Mouse (Mus musculus): ENCODE data around the gene Evl. TPM values are rescaled to one million over a fixed set of nuclear protein-coding genes. Genes with fewer than 3 reads are reported as not detected.

The Evl gene
- polyA plus RNA-seq, 1 experiment from 2014 or later: 156 TPM

DNA sequence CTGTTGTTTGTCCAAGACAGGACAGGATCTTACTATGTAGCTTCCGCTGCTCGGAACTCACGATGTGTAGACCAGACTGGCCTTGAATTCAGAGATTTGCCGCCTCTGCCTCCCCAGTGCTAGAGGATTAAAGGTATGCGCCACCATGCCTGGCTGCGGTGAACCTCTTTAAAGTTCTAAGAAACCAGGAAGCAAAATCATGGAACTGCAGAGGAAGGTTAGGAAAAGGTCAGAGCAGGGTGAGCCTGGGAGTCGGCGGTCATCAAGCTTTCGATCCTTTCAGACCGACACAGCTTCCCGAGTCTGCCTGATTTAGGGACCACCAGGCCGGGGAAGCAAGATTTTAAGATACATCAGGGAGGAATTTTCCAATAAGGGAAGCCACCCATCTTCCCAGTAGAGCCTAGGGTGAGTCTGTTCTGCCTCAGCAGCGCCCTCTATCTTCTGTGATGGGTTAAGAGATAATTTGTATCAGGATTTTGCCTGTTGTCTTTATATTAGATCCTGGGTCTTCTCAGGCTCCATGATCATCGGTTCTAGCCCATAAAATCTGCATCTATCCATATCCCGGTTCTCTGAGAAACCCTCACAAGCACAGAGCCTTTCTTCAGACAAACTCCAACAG, 7.2 kb upstream of the Evl start:
- Histone ChIP-seq H3K4me2 (replicated peaks) (peak overlapping the region; percentile 2; the same call in 1 of the 2 replicates), H3K27ac (peak overlapping the region; percentile 53)
- ATAC-seq (ENCODE audit: low FRiP score, low read depth): no peak

DNA sequence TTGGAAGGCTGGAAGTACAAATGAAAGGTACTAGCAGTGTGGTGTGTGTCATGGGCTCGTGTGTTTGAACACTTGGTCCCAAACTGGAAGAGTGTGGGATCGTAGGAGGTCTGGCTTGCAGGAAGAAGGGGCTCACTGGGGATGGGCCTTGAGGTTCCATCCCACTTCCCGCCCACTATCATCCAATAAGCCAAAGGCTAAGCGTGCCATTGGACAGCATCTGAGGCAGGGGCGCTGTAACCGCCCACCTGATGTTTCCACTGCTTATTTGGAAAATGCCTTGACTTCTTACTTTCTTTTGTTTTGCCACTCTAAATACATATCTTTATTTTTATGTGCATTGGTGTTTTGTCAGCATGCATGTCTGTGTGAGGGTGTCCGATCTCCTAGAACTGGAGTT, 2.8 kb upstream of the Evl start:
- no peak for ATAC-seq (ENCODE audit: low FRiP score, low read depth)
- Histone ChIP-seq H3K27ac (no peak overlapping the region), H3K27me3 (replicated peaks) (no peaks in the 10 kb centered on the region), H3K4me3 (no peak overlapping the region), H3K4me2 (replicated peaks) (no peak overlapping the region), H3K36me3 (no peaks in the 10 kb centered on the region), H3K4me1 (peaks cover 13% of the 10 kb centered on the region), H3K9ac (no peak overlapping the region), H3K9me3 (no peaks in the 10 kb centered on the region)
- 80% methylated on average over 7 of the region's 7 CpGs for WGBS

More for the DNA sequence above, 7.2 kb upstream of the Evl start:
- Histone ChIP-seq H3K4me3 (no peak overlapping the region), H3K9me3 (no peaks in the 10 kb centered on the region), H3K27me3 (replicated peaks) (no peaks in the 10 kb centered on the region), H3K9ac (no peak overlapping the region), H3K4me1 (peaks cover 10% of the 10 kb centered on the region), H3K36me3 (no peaks in the 10 kb centered on the region)
- WGBS: 60% methylated on average over 15 of the region's 15 CpGs

DNA sequence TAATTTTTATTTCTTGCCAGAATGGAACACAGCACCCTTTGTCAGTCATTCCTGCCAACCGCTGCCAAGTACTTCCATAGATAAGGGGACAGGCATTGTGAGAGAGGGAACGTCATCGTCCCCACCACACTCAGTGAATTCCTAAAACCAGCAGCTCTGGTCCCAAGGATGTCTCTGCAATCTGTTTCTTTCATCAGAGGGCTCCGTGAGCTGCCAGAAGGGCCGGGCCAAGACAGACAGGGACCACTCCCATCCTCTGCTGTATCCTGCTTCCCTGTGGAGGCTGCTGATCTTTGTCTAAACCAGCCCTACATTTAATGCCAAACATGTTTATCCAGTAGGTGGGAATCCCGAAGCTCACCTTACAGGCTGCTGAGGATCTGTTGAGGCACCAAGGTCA, 1.4 kb upstream of the Evl start:
- Histone ChIP-seq H3K36me3 (no peaks in the 10 kb centered on the region), H3K9me3 (no peaks in the 10 kb centered on the region), H3K27ac (no peak overlapping the region), H3K4me1 (peaks cover 22% of the 10 kb centered on the region), H3K4me3 (no peak overlapping the region), H3K9ac (no peak overlapping the region), H3K27me3 (replicated peaks) (no peaks in the 10 kb centered on the region), H3K4me2 (replicated peaks) (no peak overlapping the region)
- ATAC-seq (ENCODE audit: low FRiP score, low read depth): no peak
- WGBS: 52% methylated on average over 6 of the region's 6 CpGs

DNA sequence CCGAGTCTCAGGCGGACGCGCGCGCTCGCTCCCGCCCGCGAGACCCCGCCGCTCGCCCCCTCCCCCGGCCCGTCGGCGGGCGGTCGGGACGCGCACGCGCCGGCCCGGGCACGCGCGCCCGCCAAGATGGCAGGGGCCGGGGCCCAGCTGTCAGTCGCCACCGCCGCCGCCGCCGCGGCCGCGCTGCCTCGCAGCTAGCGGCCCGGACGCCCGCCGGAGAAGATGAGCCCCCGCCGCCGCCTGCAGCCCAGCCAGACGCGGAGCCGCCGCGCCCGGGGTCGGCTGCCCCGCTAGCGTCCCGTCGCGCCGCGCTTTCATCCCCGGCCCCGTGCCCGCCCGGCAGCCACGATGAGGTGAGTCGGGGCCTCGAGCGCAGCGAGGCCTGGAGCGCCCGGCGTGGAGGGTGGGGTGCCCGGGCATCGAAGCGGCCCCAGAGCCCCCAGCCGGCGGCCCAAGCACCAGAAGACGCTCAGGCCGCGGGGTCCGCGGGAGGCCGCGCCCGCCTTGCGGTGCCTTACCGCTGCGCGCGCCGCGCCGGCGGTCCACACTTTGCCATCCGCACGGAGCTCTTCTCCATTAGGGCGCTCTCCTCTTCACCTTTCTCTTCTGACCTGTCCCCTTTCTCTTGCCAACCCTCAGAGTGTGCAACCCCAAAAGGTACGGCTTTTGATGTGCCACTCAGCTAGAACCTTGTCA, 489 bp downstream of the Evl start:
- H3K9ac ChIP-seq: peak overlapping the region; percentile 99
- H3K27ac ChIP-seq: peak overlapping the region; percentile 89
- no peaks in the 10 kb centered on the region for H3K9me3 ChIP-seq
- H3K27me3 ChIP-seq (replicated peaks): no peaks in the 10 kb centered on the region
- ATAC-seq (ENCODE audit: low FRiP score, low read depth): peak; percentile 64
- peak overlapping the region; percentile 96 for H3K4me3 ChIP-seq
- H3K4me1 ChIP-seq: peaks cover 35% of the 10 kb centered on the region
- under 1% methylated on average over 87 of the region's 100 CpGs for WGBS
- H3K36me3 ChIP-seq: no peaks in the 10 kb centered on the region
- peak overlapping the region; percentile 69 for H3K4me2 ChIP-seq (replicated peaks)

DNA sequence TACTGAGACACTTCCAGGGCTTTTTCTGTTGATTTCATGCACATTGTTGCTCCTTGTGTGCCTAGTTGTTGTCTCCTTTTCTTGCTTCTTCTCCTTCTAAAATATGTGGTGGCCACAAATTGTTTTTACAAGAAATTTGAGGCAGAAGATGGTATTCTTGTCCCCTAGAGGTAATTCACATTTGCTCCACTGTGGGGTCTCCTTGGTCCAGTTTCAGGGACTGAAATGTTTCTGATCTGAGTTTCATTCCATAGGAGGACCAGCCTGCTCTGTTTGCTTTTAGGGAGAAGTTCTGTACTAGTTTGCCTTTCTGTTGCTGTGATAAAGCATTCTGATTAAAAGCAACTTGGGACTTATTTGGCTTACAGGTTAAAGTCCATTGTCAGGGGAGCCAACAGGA, 3.7 kb downstream of the Evl start:
- no peak for ATAC-seq (ENCODE audit: low FRiP score, low read depth)
- H3K4me1 ChIP-seq: peaks cover 48% of the 10 kb centered on the region
- H3K27me3 ChIP-seq (replicated peaks): no peaks in the 10 kb centered on the region
- H3K4me2 ChIP-seq (replicated peaks): peak overlapping the region; percentile 69
- no peaks in the 10 kb centered on the region for H3K36me3 ChIP-seq
- H3K4me3 ChIP-seq: no peak overlapping the region
- H3K9me3 ChIP-seq: no peaks in the 10 kb centered on the region
- H3K27ac ChIP-seq: no peak overlapping the region
- no peak overlapping the region for H3K9ac ChIP-seq

DNA sequence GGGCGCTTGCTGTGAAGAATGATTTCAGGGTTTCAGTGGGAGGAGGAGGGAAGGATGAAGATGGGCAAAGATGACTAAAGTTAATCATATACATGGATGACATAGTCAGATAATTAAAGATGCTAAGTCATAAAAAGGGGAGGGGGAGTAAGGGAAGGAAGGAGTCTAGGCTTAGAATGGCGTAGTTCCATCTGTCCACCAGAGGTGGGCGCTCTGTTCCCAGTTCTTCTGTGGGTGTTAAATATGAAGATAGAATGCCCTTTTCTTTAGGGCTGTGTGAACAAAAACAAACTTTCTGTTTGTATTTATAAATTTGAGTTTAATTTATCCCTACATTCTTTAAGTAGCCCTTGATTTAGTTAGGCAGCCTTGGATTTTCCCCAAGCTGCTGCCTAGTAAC, 8.7 kb downstream of the Evl start:
- Histone ChIP-seq H3K4me1 (peaks cover 39% of the 10 kb centered on the region), H3K27ac (no peak overlapping the region), H3K36me3 (no peaks in the 10 kb centered on the region; the same call in 1 of the 2 replicates), H3K4me3 (no peak overlapping the region), H3K4me2 (replicated peaks) (no peak overlapping the region), H3K9me3 (no peaks in the 10 kb centered on the region), H3K27me3 (replicated peaks) (no peaks in the 10 kb centered on the region), H3K9ac (no peak overlapping the region)
- no peak for ATAC-seq (ENCODE audit: low FRiP score, low read depth)
- 80% methylated on average over 3 of the region's 3 CpGs for WGBS

DNA sequence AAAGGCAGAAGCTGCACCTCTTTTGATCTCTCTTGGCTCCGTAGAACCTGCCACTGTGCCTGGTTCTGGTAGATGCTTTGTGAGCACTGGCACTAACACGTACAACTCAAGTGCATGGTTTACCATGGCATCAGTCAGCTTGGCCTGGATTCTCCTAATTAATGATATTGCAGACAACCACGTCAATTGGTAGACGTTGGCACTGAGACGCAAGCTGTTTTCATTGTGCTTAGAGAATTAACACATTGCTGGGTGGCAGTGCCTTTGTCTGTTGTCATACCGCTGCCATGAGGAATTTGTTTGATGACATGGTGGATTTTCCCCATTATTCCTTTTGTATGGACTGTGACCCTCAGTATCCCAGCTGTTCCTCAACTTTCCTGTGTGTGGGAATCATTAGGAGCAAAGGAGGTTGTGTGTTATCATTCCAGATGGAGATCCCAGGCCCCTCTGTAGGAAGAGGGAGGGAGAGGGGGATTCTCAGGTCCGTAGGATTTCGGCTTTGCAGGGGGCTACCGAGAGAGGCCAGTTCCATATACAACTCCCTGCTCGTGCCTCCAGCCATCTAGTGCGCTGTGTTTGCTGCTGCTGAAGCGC, 10.5 kb downstream of the Evl start:
- Histone ChIP-seq H3K4me1 (peaks cover 28% of the 10 kb centered on the region), H3K27ac (no peak overlapping the region; the same call in 1 of the 2 replicates), H3K27me3 (replicated peaks) (no peaks in the 10 kb centered on the region), H3K4me2 (replicated peaks) (peak overlapping the region; percentile 21), H3K4me3 (no peak overlapping the region), H3K36me3 (no peaks in the 10 kb centered on the region; the same call in 1 of the 2 replicates), H3K9ac (no peak overlapping the region), H3K9me3 (no peaks in the 10 kb centered on the region)
- WGBS: 29% methylated on average over 12 of the region's 12 CpGs
- peak; percentile 75 for ATAC-seq (ENCODE audit: low FRiP score, low read depth)

DNA sequence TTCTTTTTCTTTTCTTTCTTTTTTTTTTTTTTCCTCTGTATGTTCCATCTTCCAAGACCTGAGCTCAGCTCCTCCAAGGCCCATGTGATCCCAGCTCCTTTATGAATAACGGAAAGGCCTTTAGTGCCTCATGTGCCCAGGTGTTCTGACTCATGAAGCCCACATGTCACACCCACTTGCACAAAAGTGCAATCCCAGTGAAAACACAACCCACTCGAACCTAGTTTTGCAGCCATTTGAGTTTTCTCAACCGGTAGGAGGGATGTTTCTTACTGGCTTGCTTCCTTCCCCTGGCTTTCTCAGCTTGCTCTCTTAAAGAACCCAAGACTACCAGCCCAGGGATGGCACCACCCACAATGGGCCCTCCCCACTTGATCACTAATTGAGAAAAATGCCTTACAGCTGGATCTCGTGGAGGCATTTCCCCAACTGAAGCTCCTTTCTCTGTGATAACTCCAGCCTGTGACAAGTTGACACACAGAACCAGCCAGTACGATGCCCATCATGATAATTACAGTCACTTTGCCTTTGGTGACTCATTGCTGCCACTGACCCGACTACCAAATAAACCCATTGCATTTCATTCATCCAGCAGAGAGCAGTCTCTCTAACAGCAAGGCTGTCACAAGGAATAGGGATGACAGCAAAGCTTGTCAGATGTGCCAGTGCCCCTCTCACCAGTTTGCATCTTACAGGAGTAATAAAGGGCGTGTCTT, 24.8 kb downstream of the Evl start:
- Histone ChIP-seq H3K4me3 (no peak overlapping the region), H3K4me2 (replicated peaks) (no peak overlapping the region), H3K9ac (no peak overlapping the region), H3K4me1 (no peaks in the 10 kb centered on the region; the same call in 1 of the 2 replicates), H3K27ac (no peak overlapping the region), H3K36me3 (peaks cover 7% of the 10 kb centered on the region), H3K27me3 (replicated peaks) (no peaks in the 10 kb centered on the region), H3K9me3 (0 out of 2 replicates have a peak, but pooled peaks cover 2% of the 10 kb centered on the region)
- WGBS: 82% methylated on average over 7 of the region's 7 CpGs
- no peak for ATAC-seq (ENCODE audit: low FRiP score, low read depth)

DNA sequence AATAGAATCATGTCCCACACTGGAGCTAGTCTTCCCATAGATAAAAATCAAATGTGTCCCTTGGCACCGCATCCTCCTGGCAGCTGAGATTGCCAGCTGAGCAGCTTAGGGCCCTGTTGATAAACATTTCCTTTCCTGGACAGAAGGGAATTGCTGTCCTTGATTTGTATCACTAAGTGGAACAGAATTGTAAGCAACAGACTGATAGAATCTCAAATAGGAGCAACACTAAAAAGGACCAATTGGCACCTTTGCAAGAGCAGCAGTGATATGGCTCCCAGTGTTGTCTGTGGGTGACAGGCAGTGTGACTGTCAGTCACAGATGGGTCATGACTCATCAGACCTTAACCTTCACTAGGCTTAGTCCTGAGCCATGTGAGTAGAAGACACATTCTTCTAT, 29.3 kb downstream of the Evl start:
- no peak overlapping the region for H3K9ac ChIP-seq
- H3K4me3 ChIP-seq: no peak overlapping the region
- no peaks in the 10 kb centered on the region for H3K9me3 ChIP-seq
- 91% methylated on average over 1 of the region's 1 CpGs for WGBS
- H3K4me2 ChIP-seq (replicated peaks): no peak overlapping the region
- ATAC-seq (ENCODE audit: low FRiP score, low read depth): no peak
- H3K27me3 ChIP-seq (replicated peaks): no peaks in the 10 kb centered on the region
- no peaks in the 10 kb centered on the region; the same call in 1 of the 2 replicates for H3K4me1 ChIP-seq
- no peak overlapping the region for H3K27ac ChIP-seq
- H3K36me3 ChIP-seq: peaks cover 6% of the 10 kb centered on the region; the same call in 1 of the 2 replicates

DNA sequence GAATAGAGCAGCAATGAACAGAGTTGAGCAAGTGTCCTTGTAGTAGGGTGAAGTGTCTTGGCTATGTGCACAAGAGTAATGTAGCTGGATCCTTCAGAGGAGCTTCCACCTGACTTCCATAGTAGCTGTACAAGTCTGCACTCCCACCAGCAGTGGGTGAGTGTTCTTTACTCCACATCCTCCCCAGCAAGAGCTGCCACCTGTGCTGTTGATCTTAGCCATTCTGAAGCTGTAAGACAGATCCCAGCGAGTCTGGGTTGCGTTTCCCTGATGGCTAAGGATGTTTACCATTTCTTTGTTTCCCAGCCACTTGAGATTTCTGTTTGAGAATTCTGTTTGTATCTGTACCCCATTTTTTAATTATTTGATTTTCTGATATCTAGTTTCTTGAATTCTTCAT, 35.6 kb downstream of the Evl start:
- Histone ChIP-seq H3K27ac (no peak overlapping the region), H3K9me3 (no peaks in the 10 kb centered on the region), H3K36me3 (peaks cover 3% of the 10 kb centered on the region; the same call in 1 of the 2 replicates), H3K4me2 (replicated peaks) (no peak overlapping the region), H3K4me1 (no peaks in the 10 kb centered on the region), H3K27me3 (replicated peaks) (no peaks in the 10 kb centered on the region), H3K9ac (no peak overlapping the region), H3K4me3 (no peak overlapping the region)
- ATAC-seq (ENCODE audit: low FRiP score, low read depth): no peak
- 88% methylated on average over 2 of the region's 2 CpGs for WGBS

DNA sequence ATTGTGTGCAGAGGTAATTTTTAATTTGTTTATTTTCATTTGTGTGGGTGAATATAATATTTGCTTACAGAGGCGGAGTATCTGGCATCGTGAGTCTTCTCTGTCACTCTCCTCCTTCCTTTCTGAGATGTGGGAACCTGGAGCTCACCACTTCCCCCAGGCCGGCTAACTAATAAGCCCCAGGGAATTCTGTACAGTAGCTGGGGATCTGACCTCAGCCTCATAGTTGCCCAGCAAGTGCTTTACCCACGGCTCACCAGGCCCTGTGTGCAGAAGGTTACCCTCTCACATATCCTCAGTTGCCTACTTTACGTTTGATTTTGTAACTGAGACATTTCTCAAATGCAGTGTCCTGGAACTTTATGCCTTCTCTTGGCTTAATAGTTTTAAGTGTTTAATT, 37.1 kb downstream of the Evl start:
- Histone ChIP-seq H3K4me1 (no peaks in the 10 kb centered on the region), H3K27me3 (replicated peaks) (no peaks in the 10 kb centered on the region), H3K36me3 (no peaks in the 10 kb centered on the region), H3K9me3 (no peaks in the 10 kb centered on the region), H3K4me3 (no peak overlapping the region), H3K27ac (no peak overlapping the region), H3K4me2 (replicated peaks) (no peak overlapping the region), H3K9ac (no peak overlapping the region)
- WGBS: 76% methylated on average over 5 of the region's 5 CpGs
- no peak for ATAC-seq (ENCODE audit: low FRiP score, low read depth)

DNA sequence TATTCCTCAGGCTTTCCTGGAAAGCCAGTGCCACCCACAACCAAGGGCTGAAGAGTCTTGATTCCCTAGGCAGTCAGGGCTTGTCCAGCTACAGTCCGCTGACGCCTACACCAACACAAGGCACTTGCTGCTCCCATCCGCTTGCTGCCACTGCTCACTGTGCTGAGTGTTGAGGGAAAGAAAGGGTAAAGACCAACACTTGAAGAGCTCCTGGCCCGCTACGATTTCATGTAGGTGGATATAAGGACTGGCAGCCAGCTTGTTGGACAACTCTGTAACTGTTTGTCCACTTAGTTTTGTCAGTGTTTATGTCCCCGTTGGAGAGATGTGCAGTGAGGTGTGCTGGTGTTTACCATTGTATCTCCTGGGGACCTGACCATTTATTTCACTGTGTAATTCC, 38.3 kb downstream of the Evl start:
- Histone ChIP-seq H3K27ac (no peak overlapping the region), H3K27me3 (replicated peaks) (no peaks in the 10 kb centered on the region), H3K9me3 (no peaks in the 10 kb centered on the region), H3K4me3 (no peak overlapping the region), H3K4me1 (no peaks in the 10 kb centered on the region), H3K4me2 (replicated peaks) (no peak overlapping the region), H3K9ac (no peak overlapping the region), H3K36me3 (no peaks in the 10 kb centered on the region; the same call in 1 of the 2 replicates)
- 90% methylated on average over 6 of the region's 6 CpGs for WGBS
- no peak for ATAC-seq (ENCODE audit: low FRiP score, low read depth)
